Mouse (Mus musculus): ENCODE data around the gene Kirrel2.

The Kirrel2 gene

DNA sequence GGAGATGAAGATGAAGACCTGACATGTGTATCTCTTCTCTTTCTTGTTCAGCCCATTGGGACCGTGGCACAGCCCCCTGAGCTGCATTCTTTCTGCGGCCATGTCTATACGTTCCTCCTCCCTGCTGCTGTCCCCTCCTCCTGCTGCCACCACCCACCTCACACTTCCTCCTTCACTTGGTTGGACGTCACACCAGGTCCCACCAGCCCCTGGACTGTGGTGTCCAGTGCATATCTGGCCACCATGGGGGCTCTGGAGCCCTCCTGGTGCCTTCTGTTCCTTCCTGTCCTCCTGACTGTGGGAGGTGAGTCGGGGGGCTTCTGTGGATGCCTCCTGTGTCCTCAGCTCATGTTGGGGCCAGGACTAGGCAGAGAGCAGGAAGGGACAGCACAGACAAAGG lies 43.9 kb downstream of the Kirrel2 start, which contains the start of gene Tyrobp:
Gene Tyrobp, plus strand, starts transcription at position 165 of the 400 bp plus-strand sequence.
- no peak for DNase-seq (ENCODE audit: low read depth, low spot score)

DNA sequence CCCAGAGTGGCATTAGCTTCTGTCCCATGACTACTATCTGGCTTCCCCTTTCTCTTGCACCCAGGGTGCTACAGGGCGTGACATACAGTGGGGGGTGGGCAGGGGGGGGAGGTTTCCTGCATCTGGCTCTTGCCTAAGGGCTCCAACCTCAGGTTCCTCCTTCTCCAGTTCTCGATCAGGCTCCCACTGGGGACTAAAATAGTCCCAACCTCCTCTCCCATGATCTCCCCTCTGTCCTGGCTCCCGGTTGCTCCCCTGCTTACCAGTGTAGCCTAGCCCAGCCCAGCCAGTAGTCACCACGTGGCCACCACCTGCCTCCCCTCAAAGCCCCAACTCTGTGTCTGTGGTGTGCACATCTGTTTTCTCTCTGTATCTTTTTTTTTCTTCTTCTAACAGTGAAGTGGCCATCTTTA lies 44.7 kb downstream of the Kirrel2 start:
- DNase-seq (ENCODE audit: low read depth, low spot score): no peak

DNA sequence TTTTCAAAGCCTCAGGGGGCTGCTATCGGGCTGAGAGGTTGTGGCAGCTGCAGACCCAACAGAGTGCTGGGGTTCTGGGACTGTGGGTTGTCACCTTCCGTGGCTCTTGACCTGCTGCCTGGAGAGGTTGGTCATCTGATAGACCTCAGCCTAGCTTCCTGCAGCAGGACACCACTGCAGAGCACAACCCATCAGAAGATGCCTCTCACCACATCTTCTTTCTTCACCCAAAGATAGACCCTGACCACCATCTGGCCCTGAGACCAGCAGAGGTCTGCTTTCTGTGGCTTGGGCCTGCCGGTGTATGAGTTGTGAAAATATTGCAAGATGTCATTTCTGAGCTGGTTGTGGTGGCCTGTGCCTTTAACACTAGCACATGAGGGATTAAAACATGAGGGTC lies 46.5 kb downstream of the Kirrel2 start:
- DNase-seq (ENCODE audit: low read depth, low spot score): no peak

DNA sequence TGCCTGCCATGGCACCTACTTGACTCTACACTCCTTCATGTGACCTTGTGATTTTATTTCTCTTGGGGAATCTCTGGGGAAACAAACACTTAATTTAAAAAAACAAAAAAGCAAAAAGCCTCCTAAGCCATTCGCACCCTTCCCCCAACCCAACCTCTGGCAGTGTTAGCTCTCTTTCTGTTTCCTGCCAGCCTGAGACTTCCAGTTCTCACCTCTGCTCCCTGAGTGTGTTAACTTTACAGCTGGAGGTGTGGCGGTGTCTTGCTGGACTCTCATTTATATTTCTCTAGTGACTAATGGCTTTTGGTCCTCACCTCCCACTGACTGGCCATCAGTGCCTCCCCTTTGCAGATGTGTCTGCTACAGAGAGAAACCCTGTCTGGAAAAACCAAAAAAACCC lies 47.7 kb downstream of the Kirrel2 start:
- no peak for DNase-seq (ENCODE audit: low read depth, low spot score)

DNA sequence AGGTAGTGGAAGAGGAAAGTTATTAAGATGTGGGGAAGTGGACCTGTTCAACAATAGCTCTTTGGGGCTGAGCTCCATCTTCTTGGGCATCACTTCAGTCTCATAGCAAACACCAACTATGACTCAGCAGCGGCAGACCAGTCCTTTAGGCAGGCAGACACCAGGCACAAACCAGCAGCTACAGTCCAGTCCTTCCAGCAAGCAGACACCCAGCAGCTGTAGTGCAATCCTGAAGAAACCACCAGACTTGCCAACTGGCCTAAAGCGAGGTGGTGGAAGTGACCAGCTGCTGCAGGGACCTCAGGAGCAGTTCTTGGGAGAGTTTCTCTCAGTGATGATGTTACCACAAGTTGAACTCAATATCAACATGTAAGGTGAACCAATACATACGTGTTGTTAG lies 48.9 kb downstream of the Kirrel2 start:
- DNase-seq (ENCODE audit: low read depth, low spot score): no peak

DNA sequence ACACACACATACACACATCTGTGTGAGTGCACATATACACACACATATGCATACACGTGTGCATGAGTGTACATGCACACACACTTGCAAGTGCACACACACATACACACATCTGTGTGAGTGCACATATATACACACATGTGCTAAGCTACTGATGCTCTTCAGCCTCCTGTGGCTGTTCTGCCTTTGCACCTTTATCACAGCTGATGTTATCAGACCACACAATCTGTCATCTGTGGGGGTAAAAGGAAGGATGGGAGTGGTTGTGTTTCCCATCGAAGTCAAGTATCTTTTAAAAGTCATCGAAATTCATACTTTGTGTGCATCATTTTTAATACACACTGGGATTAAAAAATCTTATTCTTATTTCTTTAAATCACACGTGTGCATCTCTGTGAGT lies 55.1 kb downstream of the Kirrel2 start:
- no peak for DNase-seq (ENCODE audit: low read depth, low spot score)

DNA sequence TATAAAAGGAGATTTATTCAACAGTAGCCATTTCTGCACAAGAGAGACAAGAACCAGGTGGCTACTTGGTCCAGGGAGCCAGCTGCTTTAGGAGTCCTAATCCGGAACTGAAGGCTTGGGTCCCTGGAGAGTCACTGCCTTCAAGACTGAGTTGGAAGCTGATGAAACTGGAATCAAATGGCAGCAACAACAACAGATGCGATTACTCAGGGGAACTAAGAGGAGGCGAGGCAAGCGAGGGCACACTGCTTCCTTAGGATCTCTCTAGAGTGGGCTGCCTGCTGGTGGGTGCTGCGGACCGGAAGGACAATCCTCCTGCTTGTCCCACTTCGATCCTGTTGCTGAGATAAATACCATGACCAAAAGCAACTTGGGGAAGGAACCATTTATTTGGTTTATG lies 57.8 kb downstream of the Kirrel2 start:
- no peak for DNase-seq (ENCODE audit: low read depth, low spot score)

Measured in brain, embryonic 18.5 days (tissue).